Mouse (Mus musculus): ENCODE data around the gene Zfp36. TPM values are rescaled to one million over a fixed set of nuclear protein-coding genes. Genes with fewer than 3 reads are reported as not detected.

Zfp36 gene
- polyA plus RNA-seq, 1 experiment from 2014 or later: 6.1 TPM

GRCm38 (mm10) chr7:28382347-28382951, 2.4 kb upstream of the Zfp36 start:
- Histone ChIP-seq H3K9ac (ENCODE audit: low read length) (peak overlapping the region; percentile 7; the same call in 1 of the 2 replicates), H3K4me1 (ENCODE audit: control insufficient read depth, insufficient read depth, low read length) (peaks cover 44% of the 10 kb centered on the region), H3K4me2 (ENCODE audit: low read depth, severe bottlenecking) (peak overlapping the region; percentile 50; the same call in 1 of the 2 replicates), H3K4me3 (ENCODE audit: low read depth, low read length) (peak overlapping the region; percentile 16; the same call in 1 of the 2 replicates), H3K36me3 (ENCODE audit: control insufficient read depth, insufficient read depth, low read length) (peaks cover 3% of the 10 kb centered on the region; the same call in 1 of the 2 replicates), H3K9me3 (ENCODE audit: control insufficient read depth, low read length) (no peaks in the 10 kb centered on the region), H3K27ac (replicated peaks; ENCODE audit: low read depth, low read length) (peak overlapping the region; percentile 95), H3K27me3 (ENCODE audit: control insufficient read depth, insufficient read depth, low read length) (no peaks in the 10 kb centered on the region)
- WGBS: 53% methylated on average over 11 of the region's 12 CpGs
- ATAC-seq (ENCODE audit: insufficient number of reproducible peaks, low FRiP score, low TSS enrichment, low read depth) (peak; percentile 9; the same call in 1 of the 2 replicates), DNase-seq (ENCODE audit: low spot score) (no peak)

GRCm38 (mm10) chr7:28381938-28382337, 1.9 kb upstream of the Zfp36 start:
- DNase-seq (ENCODE audit: low spot score) (peak; percentile 85), ATAC-seq (ENCODE audit: insufficient number of reproducible peaks, low FRiP score, low TSS enrichment, low read depth) (peak; percentile 37; the same call in 1 of the 2 replicates)
- peak overlapping the region; percentile 50 for H3K4me2 ChIP-seq (ENCODE audit: low read depth, severe bottlenecking)
- peaks cover 45% of the 10 kb centered on the region for H3K4me1 ChIP-seq (ENCODE audit: control insufficient read depth, insufficient read depth, low read length)
- peaks cover 3% of the 10 kb centered on the region; the same call in 1 of the 2 replicates for H3K36me3 ChIP-seq (ENCODE audit: control insufficient read depth, insufficient read depth, low read length)
- H3K9me3 ChIP-seq (ENCODE audit: control insufficient read depth, low read length): no peaks in the 10 kb centered on the region
- H3K27me3 ChIP-seq (ENCODE audit: control insufficient read depth, insufficient read depth, low read length): no peaks in the 10 kb centered on the region
- H3K27ac ChIP-seq (replicated peaks; ENCODE audit: low read depth, low read length): peak overlapping the region; percentile 95
- peak overlapping the region; percentile 58; the same call in 1 of the 2 replicates for H3K9ac ChIP-seq (ENCODE audit: low read length)
- 1% methylated on average over 20 of the region's 20 CpGs for WGBS
- peak overlapping the region; percentile 16 for H3K4me3 ChIP-seq (ENCODE audit: low read depth, low read length)

DNA sequence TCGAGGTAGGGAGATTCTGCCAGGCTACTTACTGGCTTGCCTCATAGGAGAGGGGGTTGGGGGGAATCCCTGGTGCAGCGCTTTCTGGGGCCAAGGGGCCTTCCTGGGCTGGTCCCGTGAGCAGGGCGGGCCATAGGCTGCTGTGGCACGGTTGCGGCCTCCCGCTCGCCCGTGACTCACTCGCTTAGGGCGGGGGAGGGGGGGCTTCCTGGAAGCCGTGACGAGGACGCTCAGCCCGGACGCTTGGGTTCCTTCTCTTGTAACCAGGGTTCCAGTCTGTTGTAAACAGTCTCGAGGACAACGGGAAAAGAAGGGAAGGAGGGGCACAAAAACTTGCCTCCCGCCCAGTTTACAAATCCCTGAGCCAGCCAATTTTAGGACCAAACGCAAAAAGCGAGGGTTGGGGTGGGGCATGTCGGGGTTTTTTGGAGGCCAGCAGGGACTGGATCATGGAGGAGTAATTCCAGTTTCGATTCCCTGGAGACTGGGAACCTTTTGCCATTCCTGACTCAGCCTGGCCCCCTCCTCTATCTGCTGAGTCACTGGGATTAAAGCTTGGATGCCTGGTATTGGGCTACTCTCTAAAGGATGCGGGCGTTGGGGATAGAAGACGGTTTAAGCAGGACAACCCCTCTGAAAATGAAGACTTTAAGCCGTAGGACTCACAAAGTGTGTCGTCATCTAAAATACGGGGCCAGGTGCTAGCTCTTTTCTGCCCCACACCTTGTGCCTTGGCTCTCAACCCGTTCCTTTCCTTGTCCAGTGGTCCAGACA, 1.2 kb upstream of the Zfp36 start:
- Histone ChIP-seq H3K4me1 (ENCODE audit: control insufficient read depth, insufficient read depth, low read length) (peaks cover 48% of the 10 kb centered on the region), H3K9ac (ENCODE audit: low read length) (peak overlapping the region; percentile 58; the same call in 1 of the 2 replicates), H3K9me3 (ENCODE audit: control insufficient read depth, low read length) (no peaks in the 10 kb centered on the region), H3K27ac (replicated peaks; ENCODE audit: low read depth, low read length) (peak overlapping the region; percentile 95), H3K36me3 (ENCODE audit: control insufficient read depth, insufficient read depth, low read length) (peaks cover 3% of the 10 kb centered on the region; the same call in 1 of the 2 replicates), H3K27me3 (ENCODE audit: control insufficient read depth, insufficient read depth, low read length) (no peaks in the 10 kb centered on the region), H3K4me2 (ENCODE audit: low read depth, severe bottlenecking) (peak overlapping the region; percentile 50), H3K4me3 (ENCODE audit: low read depth, low read length) (peak overlapping the region; percentile 16)
- WGBS: 5% methylated on average over 30 of the region's 30 CpGs
- DNase-seq (ENCODE audit: low spot score) (peak; percentile 63), ATAC-seq (ENCODE audit: insufficient number of reproducible peaks, low FRiP score, low TSS enrichment, low read depth) (0 out of 2 replicates have a peak, but pooled peaks have one; percentile 17)

GRCm38 (mm10) chr7:28378769-28379651, 1.0 kb downstream of the Zfp36 start:
- peak overlapping the region; percentile 77 for H3K27ac ChIP-seq (replicated peaks; ENCODE audit: low read depth, low read length)
- no peaks in the 10 kb centered on the region for H3K27me3 ChIP-seq (ENCODE audit: control insufficient read depth, insufficient read depth, low read length)
- ATAC-seq (ENCODE audit: insufficient number of reproducible peaks, low FRiP score, low TSS enrichment, low read depth) (0 out of 2 replicates have a peak, but pooled peaks have one; percentile 6), DNase-seq (ENCODE audit: low spot score) (peak; percentile 88)
- peaks cover 50% of the 10 kb centered on the region for H3K4me1 ChIP-seq (ENCODE audit: control insufficient read depth, insufficient read depth, low read length)
- H3K4me2 ChIP-seq (ENCODE audit: low read depth, severe bottlenecking): peak overlapping the region; percentile 96
- no peaks in the 10 kb centered on the region for H3K9me3 ChIP-seq (ENCODE audit: control insufficient read depth, low read length)
- peak overlapping the region; percentile 64 for H3K4me3 ChIP-seq (ENCODE audit: low read depth, low read length)
- no peaks in the 10 kb centered on the region for H3K36me3 ChIP-seq (ENCODE audit: control insufficient read depth, insufficient read depth, low read length)
- peak overlapping the region; percentile 78 for H3K9ac ChIP-seq (ENCODE audit: low read length)
- WGBS: 1% methylated on average over 48 of the region's 53 CpGs

DNA sequence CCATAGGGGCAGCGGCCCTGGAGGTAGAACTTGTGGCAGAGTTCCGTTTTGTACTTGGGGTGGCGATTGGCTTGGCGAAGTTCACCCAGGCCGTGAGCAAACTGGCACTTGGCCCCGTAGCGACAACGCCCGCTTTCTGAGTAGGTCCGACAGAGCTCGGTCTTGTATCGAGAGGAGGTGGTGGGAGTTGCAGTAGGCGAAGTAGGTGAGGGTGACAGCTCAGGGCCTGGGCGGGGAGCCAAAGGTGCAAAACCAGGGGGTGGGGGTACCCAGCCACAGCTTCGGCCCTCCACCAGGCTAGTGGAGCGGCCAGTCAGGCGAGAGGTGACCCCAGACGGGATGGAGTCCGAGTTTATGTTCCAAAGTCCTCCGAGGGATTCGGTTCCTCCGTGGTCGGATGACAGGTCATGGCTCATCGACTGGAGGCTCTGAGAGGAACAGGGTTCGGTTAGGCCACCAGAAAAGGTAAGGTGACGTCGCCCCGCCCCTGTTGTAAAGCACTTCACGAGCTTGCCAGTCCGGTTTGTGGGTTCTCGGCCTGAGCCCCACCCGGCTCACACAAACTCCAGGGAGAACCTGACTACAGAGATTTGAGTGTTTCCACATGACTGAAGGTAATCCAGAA, 1.9 kb downstream of the Zfp36 start:
- 40% methylated on average over 32 of the region's 32 CpGs for WGBS
- DNase-seq (ENCODE audit: low spot score) (no peak), ATAC-seq (ENCODE audit: insufficient number of reproducible peaks, low FRiP score, low TSS enrichment, low read depth) (no peak)
- peak overlapping the region; percentile 78 for H3K9ac ChIP-seq (ENCODE audit: low read length)
- no peaks in the 10 kb centered on the region for H3K27me3 ChIP-seq (ENCODE audit: control insufficient read depth, insufficient read depth, low read length)
- H3K36me3 ChIP-seq (ENCODE audit: control insufficient read depth, insufficient read depth, low read length): no peaks in the 10 kb centered on the region
- no peaks in the 10 kb centered on the region for H3K9me3 ChIP-seq (ENCODE audit: control insufficient read depth, low read length)
- H3K4me3 ChIP-seq (ENCODE audit: low read depth, low read length): peak overlapping the region; percentile 64
- peak overlapping the region; percentile 96 for H3K4me2 ChIP-seq (ENCODE audit: low read depth, severe bottlenecking)
- no peak overlapping the region for H3K27ac ChIP-seq (replicated peaks; ENCODE audit: low read depth, low read length)
- H3K4me1 ChIP-seq (ENCODE audit: control insufficient read depth, insufficient read depth, low read length): peaks cover 49% of the 10 kb centered on the region

GRCm38 (mm10) chr7:28377190-28378065, 2.6 kb downstream of the Zfp36 start:
- Histone ChIP-seq H3K9me3 (ENCODE audit: control insufficient read depth, low read length) (no peaks in the 10 kb centered on the region), H3K9ac (ENCODE audit: low read length) (no peak overlapping the region), H3K4me1 (ENCODE audit: control insufficient read depth, insufficient read depth, low read length) (peaks cover 42% of the 10 kb centered on the region), H3K36me3 (ENCODE audit: control insufficient read depth, insufficient read depth, low read length) (no peaks in the 10 kb centered on the region), H3K27me3 (ENCODE audit: control insufficient read depth, insufficient read depth, low read length) (no peaks in the 10 kb centered on the region), H3K4me3 (ENCODE audit: low read depth, low read length) (peak overlapping the region; percentile 64), H3K27ac (replicated peaks; ENCODE audit: low read depth, low read length) (no peak overlapping the region), H3K4me2 (ENCODE audit: low read depth, severe bottlenecking) (peak overlapping the region; percentile 96)
- ATAC-seq (ENCODE audit: insufficient number of reproducible peaks, low FRiP score, low TSS enrichment, low read depth) (no peak), DNase-seq (ENCODE audit: low spot score) (no peak)
- WGBS: 75% methylated on average over 18 of the region's 18 CpGs

GRCm38 (mm10) chr7:28376011-28376771, 3.9 kb downstream of the Zfp36 start:
- Histone ChIP-seq H3K4me1 (ENCODE audit: control insufficient read depth, insufficient read depth, low read length) (peaks cover 31% of the 10 kb centered on the region), H3K27ac (replicated peaks; ENCODE audit: low read depth, low read length) (peak overlapping the region; percentile 96), H3K9ac (ENCODE audit: low read length) (peak overlapping the region; percentile 57), H3K4me2 (ENCODE audit: low read depth, severe bottlenecking) (peak overlapping the region; percentile 74), H3K27me3 (ENCODE audit: control insufficient read depth, insufficient read depth, low read length) (no peaks in the 10 kb centered on the region), H3K4me3 (ENCODE audit: low read depth, low read length) (peak overlapping the region; percentile 30), H3K36me3 (ENCODE audit: control insufficient read depth, insufficient read depth, low read length) (no peaks in the 10 kb centered on the region), H3K9me3 (ENCODE audit: control insufficient read depth, low read length) (no peaks in the 10 kb centered on the region)
- DNase-seq (ENCODE audit: low spot score) (peak; percentile 74), ATAC-seq (ENCODE audit: insufficient number of reproducible peaks, low FRiP score, low TSS enrichment, low read depth) (no peak)
- WGBS: 2% methylated on average over 30 of the region's 30 CpGs

Measured in limb, embryonic 11.5 days (tissue).